Mouse (Mus musculus): Measurements from ENCODE around the gene Klf6. TPM values are rescaled to one million over a fixed set of nuclear protein-coding genes. Genes with fewer than 3 reads are reported as not detected.

Gene Klf6
- polyA plus RNA-seq, 1 experiment from 2014 or later: 54.4 TPM

DNA sequence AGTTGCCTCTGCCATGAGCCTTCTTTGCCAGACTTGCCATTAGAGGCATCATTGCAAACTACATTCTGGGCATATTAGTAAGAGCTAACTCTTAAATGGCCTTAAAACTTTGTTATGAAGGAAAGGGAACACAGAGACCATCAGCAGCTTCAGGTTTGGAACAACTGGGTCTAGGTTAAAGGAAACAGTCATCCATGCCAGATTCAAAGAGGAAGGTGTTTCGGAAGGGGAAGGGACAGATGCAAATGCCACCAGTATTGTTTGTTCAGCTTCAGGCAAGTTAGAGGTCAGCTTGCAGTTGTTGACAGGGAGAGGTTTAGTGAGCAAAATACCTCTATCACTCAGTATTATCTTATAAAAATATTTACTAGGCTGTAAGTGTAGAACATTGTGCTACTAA lies 37.7 kb downstream of the Klf6 start:
- Histone ChIP-seq H3K36me3 (ENCODE audit: control insufficient read depth, insufficient read depth, low read length) (no peaks in the 10 kb centered on the region), H3K27ac (ENCODE audit: low read depth, low read length) (no peak overlapping the region), H3K4me3 (ENCODE audit: low read depth, low read length) (no peak overlapping the region), H3K27me3 (ENCODE audit: control insufficient read depth, insufficient read depth, low read length) (no peaks in the 10 kb centered on the region), H3K4me2 (no peak overlapping the region), H3K9ac (ENCODE audit: low read depth, low read length) (no peak overlapping the region), H3K4me1 (ENCODE audit: control insufficient read depth, insufficient read depth, low read length) (no peaks in the 10 kb centered on the region), H3K9me3 (replicated peaks; ENCODE audit: control insufficient read depth, low read length) (no peaks in the 10 kb centered on the region)
- 70% methylated on average over 1 of the region's 1 CpGs for WGBS (ENCODE audit: insufficient replicate concordance)
- no peak for ATAC-seq (replicated peaks; ENCODE audit: insufficient number of reproducible peaks, low FRiP score, low TSS enrichment)

DNA sequence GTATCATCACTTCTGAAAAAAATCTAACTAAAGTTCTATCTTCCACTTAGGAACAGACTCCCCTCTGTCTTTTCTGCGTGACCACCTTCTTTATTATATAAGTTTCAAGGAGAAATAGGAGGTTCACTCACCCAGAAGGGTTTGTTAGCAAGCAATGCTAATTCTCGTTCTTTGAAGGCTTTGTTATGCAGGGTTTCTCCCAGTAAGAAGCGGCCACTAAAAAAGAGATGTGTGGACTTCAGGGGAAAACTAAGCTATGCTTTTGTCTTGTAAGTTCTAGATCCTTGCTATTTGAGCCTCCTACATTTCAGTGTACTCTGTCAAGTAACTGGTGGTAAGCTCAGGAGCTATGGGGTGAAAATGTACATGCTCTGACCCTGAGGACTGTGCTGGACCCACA lies 38.4 kb downstream of the Klf6 start:
- Histone ChIP-seq H3K9ac (ENCODE audit: low read depth, low read length) (no peak overlapping the region), H3K4me2 (no peak overlapping the region), H3K27ac (ENCODE audit: low read depth, low read length) (no peak overlapping the region), H3K36me3 (ENCODE audit: control insufficient read depth, insufficient read depth, low read length) (no peaks in the 10 kb centered on the region), H3K4me3 (ENCODE audit: low read depth, low read length) (no peak overlapping the region), H3K4me1 (ENCODE audit: control insufficient read depth, insufficient read depth, low read length) (no peaks in the 10 kb centered on the region), H3K27me3 (ENCODE audit: control insufficient read depth, insufficient read depth, low read length) (no peaks in the 10 kb centered on the region), H3K9me3 (replicated peaks; ENCODE audit: control insufficient read depth, low read length) (no peaks in the 10 kb centered on the region)
- 80% methylated on average over 3 of the region's 3 CpGs for WGBS (ENCODE audit: insufficient replicate concordance)
- no peak for ATAC-seq (replicated peaks; ENCODE audit: insufficient number of reproducible peaks, low FRiP score, low TSS enrichment)

GRCm38 (mm10) chr13:5913201-5913600 lies 51.9 kb downstream of the Klf6 start:
- no peak overlapping the region for H3K27ac ChIP-seq (ENCODE audit: low read depth, low read length)
- no peaks in the 10 kb centered on the region for H3K27me3 ChIP-seq (ENCODE audit: control insufficient read depth, insufficient read depth, low read length)
- no peaks in the 10 kb centered on the region for H3K36me3 ChIP-seq (ENCODE audit: control insufficient read depth, insufficient read depth, low read length)
- no peaks in the 10 kb centered on the region for H3K4me1 ChIP-seq (ENCODE audit: control insufficient read depth, insufficient read depth, low read length)
- H3K9ac ChIP-seq (ENCODE audit: low read depth, low read length): no peak overlapping the region
- H3K4me2 ChIP-seq: no peak overlapping the region
- H3K9me3 ChIP-seq (replicated peaks; ENCODE audit: control insufficient read depth, low read length): no peaks in the 10 kb centered on the region
- H3K4me3 ChIP-seq (ENCODE audit: low read depth, low read length): no peak overlapping the region
- 66% methylated on average over 3 of the region's 3 CpGs for WGBS (ENCODE audit: insufficient replicate concordance)
- ATAC-seq (replicated peaks; ENCODE audit: insufficient number of reproducible peaks, low FRiP score, low TSS enrichment): no peak

DNA sequence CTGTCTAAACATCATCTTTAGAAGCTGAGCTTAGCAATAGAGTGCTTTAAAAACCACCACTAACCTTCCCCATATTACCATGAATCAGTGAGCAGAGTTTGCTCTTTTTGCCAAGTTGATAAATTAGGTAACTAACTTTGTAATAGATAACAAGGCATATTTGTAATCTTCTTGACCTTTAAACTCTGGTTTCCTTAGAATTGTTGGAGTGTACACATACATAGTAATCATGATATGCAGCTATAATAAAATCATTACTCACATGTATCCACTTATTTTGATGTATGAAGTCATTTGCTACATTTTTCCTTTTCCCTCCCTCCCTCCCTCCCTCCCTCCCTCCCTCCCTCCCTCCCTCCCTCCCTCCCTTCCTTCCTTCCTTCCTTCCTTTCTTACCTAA lies 56.1 kb downstream of the Klf6 start:
- Histone ChIP-seq H3K27me3 (ENCODE audit: control insufficient read depth, insufficient read depth, low read length) (no peaks in the 10 kb centered on the region), H3K36me3 (ENCODE audit: control insufficient read depth, insufficient read depth, low read length) (no peaks in the 10 kb centered on the region), H3K27ac (ENCODE audit: low read depth, low read length) (no peak overlapping the region), H3K9ac (ENCODE audit: low read depth, low read length) (no peak overlapping the region), H3K4me3 (ENCODE audit: low read depth, low read length) (no peak overlapping the region), H3K4me2 (no peak overlapping the region), H3K4me1 (ENCODE audit: control insufficient read depth, insufficient read depth, low read length) (no peaks in the 10 kb centered on the region), H3K9me3 (replicated peaks; ENCODE audit: control insufficient read depth, low read length) (no peaks in the 10 kb centered on the region)
- ATAC-seq (replicated peaks; ENCODE audit: insufficient number of reproducible peaks, low FRiP score, low TSS enrichment): no peak

DNA sequence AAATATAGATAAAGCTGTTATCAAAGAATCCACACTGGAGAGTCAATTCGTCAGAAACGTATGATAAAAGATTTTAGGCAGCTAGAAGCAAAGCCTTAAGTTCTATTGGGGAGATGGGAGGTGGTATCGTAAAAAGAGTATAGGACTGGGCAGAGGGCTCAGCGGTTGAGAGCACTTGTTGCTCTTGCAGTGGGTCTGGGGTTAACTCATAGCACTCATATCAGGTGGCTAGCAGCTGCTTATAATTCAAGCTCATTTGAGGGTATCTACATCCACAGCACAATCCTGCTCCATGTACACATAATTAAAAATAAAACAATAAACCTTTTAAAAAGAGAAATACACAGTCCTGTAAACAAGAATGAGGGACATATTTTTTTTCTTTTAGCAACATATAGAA lies 58.7 kb downstream of the Klf6 start:
- ATAC-seq (replicated peaks; ENCODE audit: insufficient number of reproducible peaks, low FRiP score, low TSS enrichment): no peak
- Histone ChIP-seq H3K27me3 (ENCODE audit: control insufficient read depth, insufficient read depth, low read length) (no peaks in the 10 kb centered on the region), H3K9ac (ENCODE audit: low read depth, low read length) (no peak overlapping the region), H3K27ac (ENCODE audit: low read depth, low read length) (no peak overlapping the region), H3K4me1 (ENCODE audit: control insufficient read depth, insufficient read depth, low read length) (no peaks in the 10 kb centered on the region), H3K9me3 (replicated peaks; ENCODE audit: control insufficient read depth, low read length) (no peaks in the 10 kb centered on the region), H3K4me2 (no peak overlapping the region), H3K4me3 (ENCODE audit: low read depth, low read length) (no peak overlapping the region), H3K36me3 (ENCODE audit: control insufficient read depth, insufficient read depth, low read length) (no peaks in the 10 kb centered on the region)
- WGBS (ENCODE audit: insufficient replicate concordance): 74% methylated on average over 4 of the region's 4 CpGs

Small RNA genes lying within 50 kb of the gene (microRNA-seq; reads per million reads assigned to microRNA genes)
- gene Gm26043 (ENCODE audit: borderline number of aligned reads): not detected

Data from heart, embryonic 11.5 days (tissue).